Mouse (Mus musculus) CH12.LX (cell line): ENCODE data around the gene Rbpms2.

Source experiments
- CTCF ChIP-seq, 2 experiments: IDR thresholded peaks in 1 of 2; conservative IDR thresholded peaks in 1 of 2; 2 replicates each; pipeline ENCODE4 v1.5.1; 2011 to 2012; ENCODE audit warnings: low read depth in 2 of 2, low read length in 2 of 2, improper control_type of control experiment in 1 of 2, inconsistent platforms in 1 of 2, mild to moderate bottlenecking in 1 of 2, moderate library complexity in 1 of 2
- ELF1 ChIP-seq: IDR thresholded peaks from 2 replicates; pipeline ENCODE4 v1.6.1; 2014; ENCODE audit warnings: low read depth, mild to moderate bottlenecking, inconsistent platforms, low read length, improper control_type of control experiment
- POLR2A ChIP-seq: IDR thresholded peaks from 2 replicates; pipeline ENCODE4 v1.6.1; 2011; ENCODE audit warnings: low read depth, mild to moderate bottlenecking, improper control_type of control experiment, low read length
- TBP ChIP-seq: conservative IDR thresholded peaks from 2 replicates; pipeline ENCODE4 v1.6.1; 2011; ENCODE audit warnings: low read depth, low read length, improper control_type of control experiment
- ZC3H11A ChIP-seq: IDR thresholded peaks from 2 replicates; pipeline ENCODE4 v1.6.1; 2012; ENCODE audit warnings: low read depth, mild to moderate bottlenecking, inconsistent platforms, low read length, improper control_type of control experiment

- no peak for TF ChIP-seq ELF1
- no peak for TF ChIP-seq TBP
- no peak for TF ChIP-seq POLR2A
- TF ChIP-seq CTCF (conservative IDR thresholded peaks at IDR 0.05 in 1 of 2, IDR thresholded peaks at IDR 0.05 in 1 of 2; ENCODE audit: low read depth in 2 of 2, low read length in 2 of 2): no peak
- TF ChIP-seq ZC3H11A: no peak
These were observed 67.9 kb downstream of the Rbpms2 start for GRCm38 (mm10) chr9:65697356-65697755.
